Mouse (Mus musculus) bone marrow macrophage, adult 2 months (primary cell): ENCODE data around the gene Rock2.

Experiments used
- CTCF ChIP-seq: IDR thresholded peaks from 2 replicates; pipeline ENCODE4 v1.5.1; 2012; ENCODE audit warnings: low read depth, mild to moderate bottlenecking, low read length, moderate library complexity
- POLR2A ChIP-seq: IDR thresholded peaks from 2 replicates; pipeline ENCODE4 v1.6.1; 2012; ENCODE audit warnings: mild to moderate bottlenecking, low read depth, low read length, borderline replicate concordance

DNA sequence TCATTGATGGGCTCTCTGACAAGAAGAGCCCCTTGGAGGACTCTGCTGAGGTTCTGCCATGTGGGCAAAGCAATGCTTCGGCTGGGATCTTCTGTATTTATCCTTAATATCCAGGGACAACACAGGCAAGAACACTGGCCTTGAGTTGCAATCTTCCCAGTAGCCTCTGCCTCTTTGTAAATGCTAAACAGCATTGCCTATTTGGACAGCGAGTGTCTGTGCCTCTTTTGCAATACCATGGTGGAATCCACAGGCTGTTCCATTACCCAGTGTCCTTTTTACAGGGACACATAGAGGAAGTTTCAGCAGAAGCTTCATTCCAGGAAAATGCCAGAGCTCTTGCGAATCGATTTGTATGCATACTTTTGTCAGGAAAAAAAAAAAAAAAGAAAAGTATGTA is 30.2 kb upstream of the Rock2 start:
- no peak for TF ChIP-seq CTCF
- TF ChIP-seq POLR2A, result no peak
